Mouse (Mus musculus) megakaryocyte, embryonic 14.5 days (primary cell): ENCODE measurements around the gene Afap1l2.

Source experiments
- FLI1 ChIP-seq: IDR thresholded peaks from 2 replicates; pipeline ENCODE4 v1.6.1; 2012; ENCODE audit warnings: low read length, inconsistent platforms, mixed read lengths
- GATA1 ChIP-seq: IDR thresholded peaks from 3 replicates; pipeline ENCODE4 v1.6.1; 2012; ENCODE audit warnings: mixed read lengths, low read length, inconsistent platforms, borderline replicate concordance

GRCm38 (mm10) chr19:56974159-56974558, 33.9 kb downstream of the Afap1l2 start:
- TF ChIP-seq GATA1 (no peak), FLI1 (no peak)
